Mouse (Mus musculus): ENCODE measurements at regions not wholly inside any gene's neighbourhood (a gene's known extent, or its start where the extent isn't known, plus 50 kb on each side); places are given as distances from the start of the nearest gene placed in this dataset.

- H3K9ac ChIP-seq (ENCODE audit: insufficient read depth, low read depth, low read length, poor library complexity, severe bottlenecking): no peak overlapping the region
- no peak overlapping the region for H3K4me3 ChIP-seq (ENCODE audit: insufficient read depth in 1 of 2, low read depth in 1 of 2, low read length in 2 of 2, poor library complexity in 1 of 2, severe bottlenecking in 1 of 2)
- no peak overlapping the region for H3K27ac ChIP-seq (ENCODE audit: insufficient read depth, low read depth, low read length, poor library complexity, severe bottlenecking)
- no peaks in the 10 kb centered on the region for H3K9me3 ChIP-seq (ENCODE audit: control insufficient read depth, insufficient read depth, low read depth, low read length)
- in situ Hi-C loops (cut with MboI; ENCODE audit: low sequenced_read_pairs in 2 of 2, unreplicated experiment in 2 of 2): no loop called here
- TF ChIP-seq ZC3H11A (IDR thresholded peaks at IDR 0.05; ENCODE audit: borderline replicate concordance, low read depth, low read length) (no peak), MAFK (IDR thresholded peaks at IDR 0.05; ENCODE audit: insufficient read depth, low read depth, low read length) (no peak), ZNF384 (IDR thresholded peaks at IDR 0.05; ENCODE audit: low read depth, low read length) (no peak), HCFC1 (IDR thresholded peaks at IDR 0.05; ENCODE audit: borderline replicate concordance, insufficient read depth, low read length) (no peak), CHD2 (IDR thresholded peaks at IDR 0.05; ENCODE audit: low read depth, low read length) (no peak)
- DNase-seq (ENCODE audit: low read depth, low spot score): no peak
- H3K4me1 ChIP-seq (ENCODE audit: control insufficient read depth in 2 of 2, insufficient read depth in 2 of 2, low read length in 2 of 2, poor library complexity in 1 of 2): no peaks in the 10 kb centered on the region
- H3K36me3 ChIP-seq (ENCODE audit: control insufficient read depth, insufficient read depth, low read length, poor library complexity, severe bottlenecking): no peaks in the 10 kb centered on the region
Measured at GRCm38 (mm10) chr16:93141967-93142366, 316.0 kb upstream of the Runx1 start.

- no peaks in the 10 kb centered on the region for H3K36me3 ChIP-seq (ENCODE audit: control insufficient read depth, insufficient read depth, low read length, poor library complexity, severe bottlenecking)
- no peak for DNase-seq (ENCODE audit: low read depth, low spot score)
- no peaks in the 10 kb centered on the region for H3K4me1 ChIP-seq (ENCODE audit: control insufficient read depth in 2 of 2, insufficient read depth in 2 of 2, low read length in 2 of 2, poor library complexity in 1 of 2)
- no peak overlapping the region for H3K9ac ChIP-seq (ENCODE audit: insufficient read depth, low read depth, low read length, poor library complexity, severe bottlenecking)
- TF ChIP-seq ZNF384 (IDR thresholded peaks at IDR 0.05; ENCODE audit: low read depth, low read length): no peak
- TF ChIP-seq ZC3H11A (IDR thresholded peaks at IDR 0.05; ENCODE audit: borderline replicate concordance, low read depth, low read length): no peak
- no peak for TF ChIP-seq CHD2 (IDR thresholded peaks at IDR 0.05; ENCODE audit: low read depth, low read length)
- no peak for TF ChIP-seq MAFK (IDR thresholded peaks at IDR 0.05; ENCODE audit: insufficient read depth, low read depth, low read length)
- TF ChIP-seq HCFC1 (IDR thresholded peaks at IDR 0.05; ENCODE audit: borderline replicate concordance, insufficient read depth, low read length): no peak
- no peak overlapping the region for H3K27ac ChIP-seq (ENCODE audit: insufficient read depth, low read depth, low read length, poor library complexity, severe bottlenecking)
- H3K4me3 ChIP-seq (ENCODE audit: insufficient read depth in 1 of 2, low read depth in 1 of 2, low read length in 2 of 2, poor library complexity in 1 of 2, severe bottlenecking in 1 of 2): no peak overlapping the region
- H3K9me3 ChIP-seq (ENCODE audit: control insufficient read depth, insufficient read depth, low read depth, low read length): no peaks in the 10 kb centered on the region
- in situ Hi-C loops (cut with MboI; ENCODE audit: low sequenced_read_pairs in 2 of 2, unreplicated experiment in 2 of 2): no loop called here
Measured at GRCm38 (mm10) chr16:93140535-93141110, 314.7 kb upstream of the Runx1 start.

GRCm38 (mm10) chr16:93137249-93137648, 311.3 kb upstream of the Runx1 start:
- no peak overlapping the region for H3K4me3 ChIP-seq (ENCODE audit: insufficient read depth in 1 of 2, low read depth in 1 of 2, low read length in 2 of 2, poor library complexity in 1 of 2, severe bottlenecking in 1 of 2)
- in situ Hi-C loops (cut with MboI; ENCODE audit: low sequenced_read_pairs in 2 of 2, unreplicated experiment in 2 of 2): no loop called here
- H3K27ac ChIP-seq (ENCODE audit: insufficient read depth, low read depth, low read length, poor library complexity, severe bottlenecking): no peak overlapping the region
- H3K9me3 ChIP-seq (ENCODE audit: control insufficient read depth, insufficient read depth, low read depth, low read length): no peaks in the 10 kb centered on the region
- H3K9ac ChIP-seq (ENCODE audit: insufficient read depth, low read depth, low read length, poor library complexity, severe bottlenecking): no peak overlapping the region
- no peaks in the 10 kb centered on the region for H3K4me1 ChIP-seq (ENCODE audit: control insufficient read depth in 2 of 2, insufficient read depth in 2 of 2, low read length in 2 of 2, poor library complexity in 1 of 2)
- TF ChIP-seq HCFC1 (IDR thresholded peaks at IDR 0.05; ENCODE audit: borderline replicate concordance, insufficient read depth, low read length) (no peak), ZC3H11A (IDR thresholded peaks at IDR 0.05; ENCODE audit: borderline replicate concordance, low read depth, low read length) (no peak; the same call in 1 of the 2 replicates), ZNF384 (IDR thresholded peaks at IDR 0.05; ENCODE audit: low read depth, low read length) (no peak), MAFK (IDR thresholded peaks at IDR 0.05; ENCODE audit: insufficient read depth, low read depth, low read length) (no peak)
- DNase-seq (ENCODE audit: low read depth, low spot score): peak; percentile 15
- no peaks in the 10 kb centered on the region for H3K36me3 ChIP-seq (ENCODE audit: control insufficient read depth, insufficient read depth, low read length, poor library complexity, severe bottlenecking)

DNA sequence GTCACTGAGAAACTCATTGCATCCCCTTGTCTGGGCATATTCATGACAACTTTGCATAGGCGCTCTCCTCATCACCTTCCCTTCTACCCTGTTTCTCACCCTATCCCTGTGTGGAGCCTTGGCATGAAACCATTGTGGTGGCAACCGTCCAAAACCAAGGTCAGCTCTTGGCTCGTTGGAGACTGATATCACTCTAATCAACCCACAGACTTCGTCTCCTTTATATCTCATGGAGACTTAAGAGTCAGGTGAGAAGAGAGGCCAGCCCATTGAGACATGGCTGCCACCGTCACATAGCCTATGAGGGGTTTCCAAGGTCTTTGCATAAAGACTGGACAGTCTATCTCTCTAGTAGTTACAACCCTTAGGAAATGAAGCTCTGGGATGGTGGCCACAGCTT, 305.5 kb upstream of the Runx1 start:
- Histone ChIP-seq H3K4me1 (ENCODE audit: control insufficient read depth in 2 of 2, insufficient read depth in 2 of 2, low read length in 2 of 2, poor library complexity in 1 of 2) (no peaks in the 10 kb centered on the region), H3K36me3 (ENCODE audit: control insufficient read depth, insufficient read depth, low read length, poor library complexity, severe bottlenecking) (no peaks in the 10 kb centered on the region), H3K4me3 (ENCODE audit: insufficient read depth in 1 of 2, low read depth in 1 of 2, low read length in 2 of 2, poor library complexity in 1 of 2, severe bottlenecking in 1 of 2) (no peak overlapping the region), H3K9me3 (ENCODE audit: control insufficient read depth, insufficient read depth, low read depth, low read length) (no peaks in the 10 kb centered on the region), H3K9ac (ENCODE audit: insufficient read depth, low read depth, low read length, poor library complexity, severe bottlenecking) (no peak overlapping the region), H3K27ac (ENCODE audit: insufficient read depth, low read depth, low read length, poor library complexity, severe bottlenecking) (no peak overlapping the region)
- in situ Hi-C loops (cut with MboI; ENCODE audit: low sequenced_read_pairs in 2 of 2, unreplicated experiment in 2 of 2): no loop called here
- no peak for DNase-seq (ENCODE audit: low read depth, low spot score)
- TF ChIP-seq ZC3H11A (IDR thresholded peaks at IDR 0.05; ENCODE audit: borderline replicate concordance, low read depth, low read length) (no peak), CHD2 (IDR thresholded peaks at IDR 0.05; ENCODE audit: low read depth, low read length) (no peak), ZNF384 (IDR thresholded peaks at IDR 0.05; ENCODE audit: low read depth, low read length) (no peak), HCFC1 (IDR thresholded peaks at IDR 0.05; ENCODE audit: borderline replicate concordance, insufficient read depth, low read length) (no peak), MAFK (IDR thresholded peaks at IDR 0.05; ENCODE audit: insufficient read depth, low read depth, low read length) (no peak)

DNA sequence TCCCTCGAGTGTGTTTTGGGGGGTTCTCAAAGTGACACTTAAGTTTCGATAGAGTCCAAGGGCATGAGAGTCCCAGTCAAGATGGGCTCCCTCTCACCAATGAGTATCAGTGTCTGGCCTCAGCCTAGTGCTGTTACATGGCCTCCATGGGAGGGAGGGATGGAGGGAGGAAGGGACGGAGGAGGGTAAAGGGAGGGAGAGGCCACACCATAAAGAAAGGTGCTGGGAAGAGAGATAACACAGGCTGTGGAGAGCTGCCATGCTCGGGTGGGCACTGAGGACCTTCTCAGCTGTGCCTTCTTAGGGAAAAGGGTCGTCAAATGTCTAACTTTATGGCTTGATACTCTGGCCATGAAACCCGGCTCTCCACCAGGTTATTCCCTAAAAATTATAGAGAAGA, 304.7 kb upstream of the Runx1 start:
- no peak overlapping the region for H3K9ac ChIP-seq (ENCODE audit: insufficient read depth, low read depth, low read length, poor library complexity, severe bottlenecking)
- no peak for DNase-seq (ENCODE audit: low read depth, low spot score)
- H3K4me3 ChIP-seq (ENCODE audit: insufficient read depth in 1 of 2, low read depth in 1 of 2, low read length in 2 of 2, poor library complexity in 1 of 2, severe bottlenecking in 1 of 2): no peak overlapping the region
- H3K27ac ChIP-seq (ENCODE audit: insufficient read depth, low read depth, low read length, poor library complexity, severe bottlenecking): no peak overlapping the region
- H3K4me1 ChIP-seq (ENCODE audit: control insufficient read depth in 2 of 2, insufficient read depth in 2 of 2, low read length in 2 of 2, poor library complexity in 1 of 2): no peaks in the 10 kb centered on the region
- no peak for TF ChIP-seq ZC3H11A (IDR thresholded peaks at IDR 0.05; ENCODE audit: borderline replicate concordance, low read depth, low read length)
- no peak for TF ChIP-seq ZNF384 (IDR thresholded peaks at IDR 0.05; ENCODE audit: low read depth, low read length)
- no peaks in the 10 kb centered on the region for H3K36me3 ChIP-seq (ENCODE audit: control insufficient read depth, insufficient read depth, low read length, poor library complexity, severe bottlenecking)
- in situ Hi-C loops (cut with MboI; ENCODE audit: low sequenced_read_pairs in 2 of 2, unreplicated experiment in 2 of 2): no loop called here
- H3K9me3 ChIP-seq (ENCODE audit: control insufficient read depth, insufficient read depth, low read depth, low read length): no peaks in the 10 kb centered on the region
